Mouse (Mus musculus) hindlimb bud, embryonic 11.5 days (tissue): Measurements from ENCODE around the gene Kcnf1.
"Not testable (repeated sequence)": the region's sequence is repeated elsewhere in the genome, so short reads cannot be mapped to it uniquely, and the experiment has no call there.

ENCODE experiments used
- DNase-seq: peaks from one replicate; pipeline ENCODE4 v3.0.0-alpha.2; 2012; ENCODE audit warnings: low read depth, low spot score; ENCODE audit errors: extremely low spot score

The Kcnf1 gene

GRCm38 (mm10) chr12:17159549-17159948 lies 17.1 kb downstream of the Kcnf1 start:
- DNase-seq = no peak

- DNase-seq = no peak
Measured at GRCm38 (mm10) chr12:17157558-17157957, 19.1 kb downstream of the Kcnf1 start.

- DNase-seq = no peak
Measured at GRCm38 (mm10) chr12:17155781-17156180, 20.9 kb downstream of the Kcnf1 start.

- DNase-seq = no peak
Measured at GRCm38 (mm10) chr12:17152840-17153239, 23.8 kb downstream of the Kcnf1 start.

GRCm38 (mm10) chr12:17148920-17149319 lies 27.8 kb downstream of the Kcnf1 start:
- no peak for DNase-seq

- DNase-seq = no peak
Measured at GRCm38 (mm10) chr12:17141791-17142190, 34.9 kb downstream of the Kcnf1 start.

GRCm38 (mm10) chr12:17140436-17140835 lies 36.3 kb downstream of the Kcnf1 start:
- DNase-seq = no peak

GRCm38 (mm10) chr12:17134546-17135096 lies 42.1 kb downstream of the Kcnf1 start:
- DNase-seq = no peak

GRCm38 (mm10) chr12:17132243-17132642 lies 44.4 kb downstream of the Kcnf1 start:
- no peak for DNase-seq

GRCm38 (mm10) chr12:17131563-17131962 lies 45.1 kb downstream of the Kcnf1 start:
- DNase-seq = no peak

GRCm38 (mm10) chr12:17122881-17123280 lies 53.8 kb downstream of the Kcnf1 start:
- DNase-seq = not testable (repeated sequence)
